Mouse (Mus musculus) brain, embryonic 14.5 days (tissue): ENCODE data around the gene Ferd3l. TPM values are rescaled to one million over a fixed set of nuclear protein-coding genes. Genes with fewer than 3 reads are reported as not detected.

Experiments used
- DNase-seq: peaks from one replicate; pipeline ENCODE4 v3.0.0-alpha.2; 2011; ENCODE audit warnings: low read depth
- CTCF ChIP-seq: fragments of 200-500 bp; IDR thresholded peaks from 2 replicates; pipeline ENCODE4 v1.5.1; 2012; ENCODE audit warnings: inconsistent platforms, mild to moderate bottlenecking, moderate library complexity, borderline replicate concordance; ENCODE audit not compliant: insufficient read depth, insufficient read length; ENCODE audit errors: extremely low read depth
- POLR2A ChIP-seq: fragments of 200-500 bp; IDR thresholded peaks from 2 replicates; pipeline ENCODE4 v1.6.1; 2012; ENCODE audit warnings: mild to moderate bottlenecking, inconsistent platforms, borderline replicate concordance; ENCODE audit not compliant: poor library complexity, insufficient read depth, insufficient read length, severe bottlenecking; ENCODE audit errors: extremely low read depth
- polyA plus RNA-seq: library from polyadenylated mRNA; depleted of rRNA; stranded (reverse); fragments of >200 nt; gene quantifications from 2 replicates; pipeline ENCODE4 v1.2.3, GENCODE M21; 2012

Ferd3l gene
- polyA plus RNA-seq, 1 experiment, result 0.86 TPM

DNA sequence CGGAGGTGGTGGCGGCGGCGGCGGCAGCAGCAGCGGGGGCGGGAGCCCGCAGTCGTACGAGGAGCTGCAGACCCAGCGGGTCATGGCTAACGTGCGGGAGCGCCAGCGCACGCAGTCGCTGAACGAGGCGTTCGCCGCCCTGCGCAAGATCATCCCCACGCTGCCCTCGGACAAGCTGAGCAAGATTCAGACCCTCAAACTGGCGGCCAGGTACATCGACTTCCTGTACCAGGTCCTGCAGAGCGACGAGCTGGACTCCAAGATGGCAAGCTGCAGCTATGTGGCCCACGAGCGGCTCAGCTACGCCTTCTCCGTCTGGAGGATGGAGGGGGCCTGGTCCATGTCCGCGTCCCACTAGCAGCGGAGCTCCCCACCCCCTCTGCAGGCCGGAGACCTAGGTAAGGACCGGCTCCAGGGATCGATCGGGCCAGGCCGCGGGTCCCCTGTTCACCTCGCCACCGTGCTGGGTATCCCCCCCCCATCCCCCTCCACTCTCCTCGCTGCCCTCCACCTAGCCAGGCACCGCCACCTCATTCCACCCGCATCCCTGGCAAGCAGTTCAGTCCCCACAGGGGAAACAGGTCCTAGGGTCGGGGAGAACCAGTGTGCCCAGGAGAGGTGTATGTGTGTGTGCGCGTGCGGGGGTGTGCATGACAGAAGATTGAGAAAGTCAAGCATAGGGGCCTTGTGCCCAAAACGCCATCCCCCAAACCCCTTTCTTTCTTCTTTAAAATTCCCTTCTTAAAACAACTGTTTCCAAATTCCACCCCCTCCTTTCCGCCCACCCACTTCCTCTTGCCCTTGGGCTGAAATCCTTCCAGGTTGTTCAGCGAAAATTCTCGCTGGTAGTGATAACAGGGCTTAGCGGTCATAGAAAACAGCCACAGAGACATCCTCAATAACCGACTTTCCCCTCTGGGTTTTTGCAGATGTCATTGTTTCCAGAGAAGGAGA is 30.3 kb downstream of the Ferd3l start:
- DNase-seq, result peak; percentile 67
- TF ChIP-seq POLR2A (no peak), CTCF (no peak)

DNA sequence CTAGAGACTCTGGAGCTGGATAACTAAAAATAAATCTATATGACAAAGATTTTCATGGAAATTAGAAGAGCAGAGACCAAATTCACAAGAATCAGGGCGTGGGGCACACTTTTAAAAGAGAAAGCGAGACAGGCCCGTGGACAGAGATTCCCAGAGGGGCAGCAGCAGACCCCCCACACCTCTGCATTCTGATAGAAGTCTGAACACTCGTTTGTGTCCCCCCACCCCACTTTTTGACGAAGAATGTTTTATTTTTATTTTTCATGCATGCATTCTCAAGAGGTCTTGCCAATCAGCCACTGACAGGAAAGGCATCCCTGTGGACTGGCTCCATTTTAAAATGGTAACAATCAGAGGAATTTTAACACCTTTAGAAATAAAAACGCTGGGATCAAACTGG is 31.0 kb downstream of the Ferd3l start:
- peak; percentile 45 for DNase-seq
- TF ChIP-seq CTCF (no peak), POLR2A (no peak)

- DNase-seq, result peak; percentile 56
- no peak for TF ChIP-seq POLR2A
- TF ChIP-seq CTCF, result no peak
Observed at GRCm38 (mm10) chr12:33959846-33960245, 31.6 kb downstream of the Ferd3l start.

DNA sequence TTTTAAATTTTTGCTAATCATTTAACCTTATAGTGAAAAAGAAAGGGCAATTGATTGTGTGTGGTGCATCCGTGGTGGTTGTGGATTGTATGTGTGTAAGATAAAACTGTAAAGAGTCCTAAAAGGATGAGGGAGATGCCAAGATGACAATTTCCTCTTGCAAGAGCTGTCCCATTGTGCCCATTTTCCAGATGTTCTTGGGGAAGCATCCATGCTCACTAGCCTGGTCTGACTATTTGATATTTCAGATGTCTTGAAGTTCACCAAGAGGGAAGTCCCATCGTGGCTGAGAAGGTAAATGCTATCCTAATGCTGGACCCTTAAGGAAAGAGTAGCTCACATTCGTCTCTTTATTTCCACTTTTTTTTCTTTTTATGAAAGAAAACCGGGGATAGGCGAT is 32.8 kb downstream of the Ferd3l start:
- TF ChIP-seq POLR2A (no peak), CTCF (no peak)
- peak; percentile 31 for DNase-seq

- no peak for TF ChIP-seq POLR2A
- TF ChIP-seq CTCF, result no peak
- DNase-seq, result peak; percentile 49
Observed at GRCm38 (mm10) chr12:33962118-33962772, 34.0 kb downstream of the Ferd3l start.

- peak; percentile 38 for DNase-seq
- no peak for TF ChIP-seq CTCF
- TF ChIP-seq POLR2A, result no peak
Observed at GRCm38 (mm10) chr12:33962773-33963130, 34.5 kb downstream of the Ferd3l start.

DNA sequence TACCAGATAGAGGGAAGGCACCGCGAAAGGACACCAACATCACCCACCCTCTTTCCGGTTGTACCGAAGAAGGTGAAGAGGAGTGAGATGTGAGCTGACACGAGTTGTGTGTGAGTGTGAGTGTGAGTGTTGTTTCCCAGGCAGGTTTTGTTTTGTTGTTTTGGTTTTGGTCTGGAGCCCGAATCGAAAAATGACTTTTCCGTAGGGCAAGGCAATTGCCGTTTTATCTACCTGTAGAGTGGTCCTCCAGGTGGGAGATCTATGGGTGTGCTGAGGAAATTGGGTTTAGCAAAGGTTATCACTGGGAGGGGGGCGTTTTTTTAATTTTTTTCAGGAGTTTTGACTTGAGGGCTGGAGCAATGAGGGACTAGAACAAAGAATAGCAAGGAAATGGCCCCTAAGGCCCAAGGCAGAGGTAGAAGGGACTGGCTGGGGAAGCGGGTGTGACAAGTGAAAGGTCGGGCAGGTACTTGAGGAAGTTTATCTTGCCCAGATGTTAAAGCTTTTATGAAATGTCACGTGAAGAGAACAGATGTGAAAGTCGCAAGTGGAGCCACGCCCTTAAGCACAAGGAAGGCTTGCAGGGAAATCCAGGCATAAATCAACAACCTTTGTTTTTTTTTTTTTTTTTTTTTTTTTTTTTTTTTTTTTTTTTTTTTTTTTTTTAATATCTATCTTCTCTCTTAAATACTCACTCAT is 35.6 kb downstream of the Ferd3l start:
- peak; percentile 22 for DNase-seq
- TF ChIP-seq CTCF (no peak), POLR2A (no peak)

DNA sequence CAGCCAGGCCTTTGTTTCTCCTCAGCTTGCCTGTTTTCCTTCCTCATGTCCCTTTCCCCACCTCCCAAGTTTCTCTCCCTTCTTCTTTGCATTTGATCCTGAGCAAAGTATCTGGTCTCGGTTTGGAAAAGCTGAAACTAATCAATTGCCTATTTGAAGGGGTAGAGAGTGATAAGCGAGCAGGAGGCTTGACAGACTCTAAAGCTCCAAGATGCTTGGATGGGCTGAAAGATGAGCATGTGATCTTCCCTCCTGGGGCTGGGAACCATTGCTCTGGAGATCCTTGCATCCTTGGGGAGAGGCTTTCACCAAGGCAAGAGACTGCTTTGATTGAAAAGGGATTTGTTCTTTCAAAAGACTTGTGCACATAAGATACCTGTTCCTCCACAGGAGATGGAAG is 36.2 kb downstream of the Ferd3l start:
- DNase-seq, result no peak
- no peak for TF ChIP-seq CTCF
- TF ChIP-seq POLR2A, result no peak

DNA sequence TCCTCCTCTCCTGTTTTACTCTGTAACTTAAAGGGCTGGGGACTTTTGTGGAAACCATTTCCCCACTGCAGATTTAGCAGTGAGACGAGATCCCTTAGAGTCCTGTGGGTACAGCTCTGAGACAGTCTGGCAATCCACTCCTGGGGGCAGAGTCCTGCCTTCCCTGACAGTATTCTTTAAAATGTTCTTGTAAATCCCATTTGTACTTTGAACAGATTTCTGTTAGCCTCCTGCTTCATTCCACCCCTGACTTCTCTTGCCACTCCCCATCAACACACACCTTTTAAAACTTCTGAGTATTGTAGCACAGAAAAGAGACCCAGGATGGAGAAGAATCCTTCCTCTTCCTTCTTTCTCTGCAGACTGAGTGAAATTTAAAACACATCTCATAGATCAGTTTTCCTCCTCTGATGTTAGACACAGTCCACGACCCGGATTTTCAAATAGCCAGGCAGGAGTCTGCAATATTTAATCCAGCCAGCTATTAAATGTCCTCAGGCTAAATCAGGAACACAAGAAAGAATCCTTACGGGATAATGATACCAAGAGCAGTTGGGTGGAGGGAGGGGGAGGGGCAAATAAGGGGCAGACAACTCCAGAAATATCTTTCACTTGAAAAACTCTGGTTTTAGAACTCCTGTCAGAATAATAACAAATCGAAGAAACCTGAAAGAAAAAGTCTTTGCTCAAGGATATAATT is 37.6 kb downstream of the Ferd3l start:
- TF ChIP-seq POLR2A, result no peak
- TF ChIP-seq CTCF, result no peak
- peak; percentile 42 for DNase-seq

GRCm38 (mm10) chr12:33966490-33967415 is 38.5 kb downstream of the Ferd3l start:
- DNase-seq, result peak; percentile 59
- TF ChIP-seq CTCF (no peak), POLR2A (no peak)
